Mouse (Mus musculus) midbrain, embryonic 14.5 days (tissue): Measurements from ENCODE around the gene Dcdc2a. TPM values are rescaled to one million over a fixed set of nuclear protein-coding genes. Genes with fewer than 3 reads are reported as not detected.

Source experiments
- ATAC-seq: fragments of 200-750 bp; cut with Nextera tagmentation; 2 replicates; pipeline ENCODE4 v1.8.0; 2017; ENCODE audit warnings: moderate number of reproducible peaks, moderate library complexity; ENCODE audit not compliant: low FRiP score, low TSS enrichment
- DNase-seq: peaks from one replicate; pipeline ENCODE4 v3.0.0-alpha.2; 2015
- H3K27ac ChIP-seq: fragments of 300-500 bp; sonication (generic); replicated peaks from 2 replicates; pipeline ENCODE4 v1.5.1; 2014; ENCODE audit warnings: mild to moderate bottlenecking, low read depth, low read length, moderate library complexity
- H3K27me3 ChIP-seq: fragments of 300-500 bp; sonication (generic); 2 replicates; pipeline ENCODE4 v1.6.1; 2014; ENCODE audit warnings: low read length, control low read depth, mixed read lengths; ENCODE audit not compliant: control insufficient read depth, insufficient read depth
- H3K36me3 ChIP-seq: fragments of 300-500 bp; sonication (generic); 2 replicates; pipeline ENCODE4 v1.6.1; 2014; ENCODE audit warnings: low read length, control low read depth; ENCODE audit not compliant: control insufficient read depth, insufficient read depth
- H3K4me1 ChIP-seq: fragments of 300-500 bp; sonication (generic); 2 replicates; pipeline ENCODE4 v1.6.1; 2014; ENCODE audit warnings: mild to moderate bottlenecking, antibody characterized with exemption, low read length, control low read depth; ENCODE audit not compliant: control insufficient read depth, insufficient read depth
- H3K4me2 ChIP-seq: fragments of 300-500 bp; sonication (generic); 2 replicates; pipeline ENCODE4 v1.6.1; 2014; ENCODE audit warnings: mild to moderate bottlenecking, low read length, moderate library complexity
- H3K4me3 ChIP-seq: fragments of 300-500 bp; sonication (generic); replicated peaks from 2 replicates; pipeline ENCODE4 v1.5.1; 2014; ENCODE audit warnings: low read depth, low read length
- H3K9ac ChIP-seq: fragments of 300-500 bp; sonication (generic); replicated peaks from 2 replicates; pipeline ENCODE4 v1.6.1; 2014; ENCODE audit warnings: mild to moderate bottlenecking, low read length, moderate library complexity
- H3K9me3 ChIP-seq: fragments of 300-500 bp; sonication (generic); 2 replicates; pipeline ENCODE4 v1.6.1; 2016; ENCODE audit warnings: low read length, control low read depth, mixed read lengths; ENCODE audit not compliant: control insufficient read depth
- WGBS: fragments of 180-500 bp; shearing (Covaris S2); extraction: QIAGEN DNeasy Blood & Tissue Kit; methylation state at CpG from one replicate; pipeline ENCODE4 v1.1.7; 2014; 5-methylcytosine and 5-hydroxymethylcytosine counted together
- polyA plus RNA-seq: library from polyadenylated mRNA; unstranded; fragments of >200 nt; fragmentation: Nextera tagmentation; extraction: Ambion mirVana; gene quantifications from 2 replicates; pipeline ENCODE4 v1.2.1, GENCODE M21; 2014

Dcdc2a gene
- polyA plus RNA-seq, 1 experiment from 2014 or later: 5.1 TPM

GRCm38 (mm10) chr13:25026409-25027113, 29.2 kb upstream of the Dcdc2a start:
- Histone ChIP-seq H3K4me3 (no peak overlapping the region), H3K9ac (no peak overlapping the region), H3K27ac (no peak overlapping the region), H3K4me2 (no peak overlapping the region), H3K27me3 (no peaks in the 10 kb centered on the region), H3K9me3 (no peaks in the 10 kb centered on the region), H3K36me3 (no peaks in the 10 kb centered on the region), H3K4me1 (no peaks in the 10 kb centered on the region)
- ATAC-seq (no peak), DNase-seq (no peak)
- 92% methylated on average over 6 of the region's 6 CpGs for WGBS

DNA sequence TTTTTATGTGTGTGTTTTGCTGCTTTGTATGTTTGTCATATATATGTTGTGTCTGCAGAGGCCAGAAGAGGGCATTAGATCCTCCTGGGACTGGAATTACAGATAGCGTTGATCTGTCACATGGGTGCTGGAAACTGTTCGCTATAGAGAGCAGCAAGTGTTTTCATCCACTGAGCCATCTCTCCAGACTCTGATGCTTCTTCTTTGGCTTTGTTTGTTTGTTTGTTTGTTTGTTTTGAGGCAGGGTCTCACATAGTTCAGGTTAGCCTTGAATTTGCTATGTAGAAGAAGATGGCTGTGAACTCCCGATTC, 28.7 kb upstream of the Dcdc2a start:
- WGBS: 84% methylated on average over 3 of the region's 3 CpGs
- no peak for DNase-seq
- H3K9me3 ChIP-seq: no peaks in the 10 kb centered on the region

DNA sequence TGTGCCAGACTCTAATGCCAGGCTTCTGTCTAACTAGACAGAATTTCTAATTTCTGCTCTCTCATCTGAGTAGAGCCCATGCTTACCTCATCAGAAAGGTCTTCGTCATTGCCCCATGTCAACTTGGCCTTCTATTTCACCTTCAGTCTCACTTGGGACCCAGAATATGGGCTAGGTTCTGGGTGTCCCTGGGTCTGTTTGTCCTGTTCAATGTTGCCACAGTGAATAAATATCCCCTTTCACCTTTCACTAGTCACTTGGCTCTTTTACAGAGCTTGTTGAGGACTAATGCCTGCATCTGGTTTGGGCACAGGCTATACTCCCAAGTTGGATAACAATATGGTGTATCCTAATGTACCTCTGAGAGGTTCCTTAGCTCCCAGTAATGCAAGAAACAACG, 16.3 kb upstream of the Dcdc2a start:
- no peak overlapping the region for H3K9ac ChIP-seq
- ATAC-seq (no peak), DNase-seq (no peak)
- no peak overlapping the region for H3K27ac ChIP-seq
- no peak overlapping the region for H3K4me2 ChIP-seq
- 69% methylated on average over 2 of the region's 2 CpGs for WGBS
- no peaks in the 10 kb centered on the region for H3K36me3 ChIP-seq
- no peaks in the 10 kb centered on the region for H3K4me1 ChIP-seq
- H3K4me3 ChIP-seq: no peak overlapping the region
- no peaks in the 10 kb centered on the region for H3K27me3 ChIP-seq
- H3K9me3 ChIP-seq: no peaks in the 10 kb centered on the region

More for the DNA sequence above, 28.7 kb upstream of the Dcdc2a start:
- H3K27ac ChIP-seq: no peak overlapping the region
- ATAC-seq: no peak
- H3K36me3 ChIP-seq: no peaks in the 10 kb centered on the region
- no peak overlapping the region for H3K4me3 ChIP-seq
- H3K4me1 ChIP-seq: no peaks in the 10 kb centered on the region
- H3K9ac ChIP-seq: no peak overlapping the region
- no peak overlapping the region for H3K4me2 ChIP-seq
- no peaks in the 10 kb centered on the region for H3K27me3 ChIP-seq

GRCm38 (mm10) chr13:25052671-25053070, 3.1 kb upstream of the Dcdc2a start:
- no peak for ATAC-seq
- WGBS: 94% methylated on average over 5 of the region's 5 CpGs

GRCm38 (mm10) chr13:25055111-25055554, 671 bp upstream of the Dcdc2a start:
- Histone ChIP-seq H3K4me3 (peak overlapping the region; percentile 54), H3K4me2 (peak overlapping the region; percentile 93), H3K27ac (no peak overlapping the region), H3K27me3 (peaks cover 21% of the 10 kb centered on the region; the same call in 1 of the 2 replicates), H3K9me3 (no peaks in the 10 kb centered on the region), H3K36me3 (no peaks in the 10 kb centered on the region), H3K4me1 (peaks cover 21% of the 10 kb centered on the region), H3K9ac (peak overlapping the region; percentile 29; the same call in 1 of the 2 replicates)
- DNase-seq (peak; percentile 90), ATAC-seq (peak; percentile 89)
- WGBS: 1% methylated on average over 30 of the region's 35 CpGs

More at GRCm38 (mm10) chr13:25052671-25053070, 3.1 kb upstream of the Dcdc2a start:
- H3K9ac ChIP-seq: no peak overlapping the region
- H3K27ac ChIP-seq: no peak overlapping the region
- peaks cover 21% of the 10 kb centered on the region; the same call in 1 of the 2 replicates for H3K27me3 ChIP-seq
- no peak for DNase-seq
- no peaks in the 10 kb centered on the region for H3K36me3 ChIP-seq
- H3K4me2 ChIP-seq: no peak overlapping the region
- peaks cover 21% of the 10 kb centered on the region for H3K4me1 ChIP-seq
- no peak overlapping the region for H3K4me3 ChIP-seq
- H3K9me3 ChIP-seq: no peaks in the 10 kb centered on the region

DNA sequence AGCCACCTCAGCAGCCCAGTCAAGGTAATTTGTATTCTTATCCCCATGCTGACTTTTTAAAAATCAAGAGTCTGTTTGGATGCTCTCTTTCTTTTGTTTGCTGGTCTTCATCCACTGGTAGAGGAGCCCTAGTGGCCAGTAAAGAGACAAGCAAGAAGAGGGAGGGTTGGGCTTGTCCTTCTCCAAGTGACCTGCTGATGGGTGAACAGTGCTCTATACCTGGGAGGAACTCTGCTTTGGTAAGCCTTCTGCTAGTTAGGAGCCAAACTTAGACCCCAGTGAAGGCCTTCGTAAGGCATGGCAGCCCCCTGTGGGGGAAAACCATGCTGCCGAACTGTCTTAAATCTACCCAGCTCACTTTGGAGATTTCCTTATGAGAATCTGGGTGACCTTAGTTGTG, 10.9 kb downstream of the Dcdc2a start:
- no peak overlapping the region for H3K9ac ChIP-seq
- WGBS: 90% methylated on average over 2 of the region's 2 CpGs
- H3K27ac ChIP-seq: no peak overlapping the region
- peaks cover 2% of the 10 kb centered on the region; the same call in 1 of the 2 replicates for H3K9me3 ChIP-seq
- H3K36me3 ChIP-seq: no peaks in the 10 kb centered on the region
- H3K4me3 ChIP-seq: no peak overlapping the region
- H3K4me2 ChIP-seq: no peak overlapping the region
- no peaks in the 10 kb centered on the region for H3K4me1 ChIP-seq
- DNase-seq: no peak
- no peak for ATAC-seq
- H3K27me3 ChIP-seq: no peaks in the 10 kb centered on the region

DNA sequence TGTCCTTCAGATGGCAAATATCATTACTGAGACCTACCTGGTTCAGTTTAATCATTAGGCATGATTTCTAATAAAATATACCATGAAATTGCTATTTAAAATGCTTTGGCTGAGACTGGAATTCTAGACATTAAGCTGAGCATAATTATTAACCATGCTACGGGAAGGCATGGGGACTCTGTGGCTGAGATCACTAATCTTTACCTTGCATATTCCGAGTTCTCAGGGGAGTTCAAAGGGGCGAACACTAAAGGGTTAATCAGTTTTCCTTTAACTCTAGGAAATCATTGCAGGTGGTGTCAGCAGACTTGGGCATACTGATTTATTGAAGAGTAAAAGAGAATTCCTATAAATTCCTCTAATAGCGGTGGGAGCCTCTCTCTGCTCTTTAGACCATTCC, 11.4 kb downstream of the Dcdc2a start:
- Histone ChIP-seq H3K27me3 (no peaks in the 10 kb centered on the region), H3K4me1 (no peaks in the 10 kb centered on the region), H3K4me3 (no peak overlapping the region), H3K4me2 (no peak overlapping the region), H3K9ac (no peak overlapping the region), H3K9me3 (peaks cover 4% of the 10 kb centered on the region; the same call in 1 of the 2 replicates), H3K27ac (no peak overlapping the region), H3K36me3 (no peaks in the 10 kb centered on the region)
- DNase-seq: no peak
- 88% methylated on average over 4 of the region's 4 CpGs for WGBS
- ATAC-seq: no peak

GRCm38 (mm10) chr13:25069765-25070164, 14.0 kb downstream of the Dcdc2a start:
- Histone ChIP-seq H3K36me3 (no peaks in the 10 kb centered on the region), H3K27ac (no peak overlapping the region), H3K9ac (no peak overlapping the region), H3K4me2 (no peak overlapping the region), H3K4me3 (no peak overlapping the region), H3K9me3 (peaks cover 4% of the 10 kb centered on the region; the same call in 1 of the 2 replicates), H3K27me3 (no peaks in the 10 kb centered on the region), H3K4me1 (no peaks in the 10 kb centered on the region)
- ATAC-seq (no peak), DNase-seq (no peak)
- 90% methylated on average over 4 of the region's 4 CpGs for WGBS

GRCm38 (mm10) chr13:25070791-25071190, 15.0 kb downstream of the Dcdc2a start:
- WGBS: 93% methylated on average over 4 of the region's 4 CpGs

More at GRCm38 (mm10) chr13:25070791-25071190, 15.0 kb downstream of the Dcdc2a start:
- H3K36me3 ChIP-seq: no peaks in the 10 kb centered on the region
- H3K9me3 ChIP-seq: peaks cover 4% of the 10 kb centered on the region; the same call in 1 of the 2 replicates
- H3K27ac ChIP-seq: no peak overlapping the region
- no peaks in the 10 kb centered on the region for H3K27me3 ChIP-seq
- DNase-seq (no peak), ATAC-seq (no peak)
- H3K4me1 ChIP-seq: no peaks in the 10 kb centered on the region
- H3K4me3 ChIP-seq: no peak overlapping the region
- H3K9ac ChIP-seq: no peak overlapping the region
- no peak overlapping the region for H3K4me2 ChIP-seq
